Mouse (Mus musculus): ENCODE measurements around the gene Il17c. TPM values are rescaled to one million over a fixed set of nuclear protein-coding genes. Genes with fewer than 3 reads are reported as not detected.

The Il17c gene
- polyA plus RNA-seq, 1 experiment = not detected

DNA sequence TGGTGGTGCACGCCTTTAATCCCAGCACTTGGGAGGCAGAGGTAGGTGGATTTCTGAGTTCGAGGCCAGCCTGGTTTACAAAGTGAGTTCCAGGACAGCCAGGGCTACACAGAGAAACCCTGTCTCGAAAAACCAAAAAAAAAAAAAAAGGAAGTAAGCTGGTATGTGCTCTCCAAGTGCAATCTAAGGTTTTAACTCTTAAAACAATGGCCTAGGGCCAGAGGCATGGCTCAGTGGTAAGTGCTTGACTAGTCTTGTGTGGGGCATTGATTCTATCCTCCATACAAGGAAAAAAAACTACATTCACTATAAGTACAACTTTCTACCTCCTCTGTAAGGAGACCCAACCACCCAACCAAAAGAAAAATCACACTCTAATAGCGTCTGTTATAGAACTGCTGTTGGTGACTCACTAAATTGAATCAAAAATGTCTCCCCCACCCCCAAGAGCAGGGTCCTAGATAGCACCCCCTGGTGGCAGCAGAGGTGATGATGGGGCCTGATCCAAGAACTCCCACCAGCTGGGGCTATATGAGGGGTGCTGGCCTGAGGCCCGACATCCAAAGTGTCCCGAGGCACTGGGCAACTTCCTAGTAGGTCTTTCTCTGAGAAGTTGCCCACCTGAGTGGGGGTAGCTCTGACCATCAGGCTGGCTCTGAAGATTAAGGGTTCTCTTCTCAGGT is 37.5 kb downstream of the Il17c start:
- no peak for DNase-seq (ENCODE audit: low spot score)

DNA sequence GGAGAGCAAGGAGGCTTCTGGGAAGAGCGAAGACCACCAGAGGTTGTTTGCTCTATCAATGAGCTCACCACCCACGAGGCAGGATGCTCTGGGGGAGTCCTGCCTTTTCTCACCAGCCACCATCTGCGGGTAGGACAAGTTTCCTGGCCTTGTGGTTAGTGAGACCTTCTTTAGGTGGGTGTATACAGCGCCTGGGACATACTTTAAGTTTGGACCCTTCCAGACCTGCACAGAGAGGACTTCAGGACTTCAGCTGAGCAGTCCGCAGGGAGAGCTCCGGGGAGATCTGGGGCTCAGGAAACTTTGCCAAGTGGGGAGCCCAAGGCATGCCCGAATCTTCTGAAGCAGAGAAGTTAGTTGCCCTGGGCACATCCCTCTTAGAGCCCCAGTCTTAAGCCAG is 38.2 kb downstream of the Il17c start:
- no peak for DNase-seq (ENCODE audit: low spot score)

DNA sequence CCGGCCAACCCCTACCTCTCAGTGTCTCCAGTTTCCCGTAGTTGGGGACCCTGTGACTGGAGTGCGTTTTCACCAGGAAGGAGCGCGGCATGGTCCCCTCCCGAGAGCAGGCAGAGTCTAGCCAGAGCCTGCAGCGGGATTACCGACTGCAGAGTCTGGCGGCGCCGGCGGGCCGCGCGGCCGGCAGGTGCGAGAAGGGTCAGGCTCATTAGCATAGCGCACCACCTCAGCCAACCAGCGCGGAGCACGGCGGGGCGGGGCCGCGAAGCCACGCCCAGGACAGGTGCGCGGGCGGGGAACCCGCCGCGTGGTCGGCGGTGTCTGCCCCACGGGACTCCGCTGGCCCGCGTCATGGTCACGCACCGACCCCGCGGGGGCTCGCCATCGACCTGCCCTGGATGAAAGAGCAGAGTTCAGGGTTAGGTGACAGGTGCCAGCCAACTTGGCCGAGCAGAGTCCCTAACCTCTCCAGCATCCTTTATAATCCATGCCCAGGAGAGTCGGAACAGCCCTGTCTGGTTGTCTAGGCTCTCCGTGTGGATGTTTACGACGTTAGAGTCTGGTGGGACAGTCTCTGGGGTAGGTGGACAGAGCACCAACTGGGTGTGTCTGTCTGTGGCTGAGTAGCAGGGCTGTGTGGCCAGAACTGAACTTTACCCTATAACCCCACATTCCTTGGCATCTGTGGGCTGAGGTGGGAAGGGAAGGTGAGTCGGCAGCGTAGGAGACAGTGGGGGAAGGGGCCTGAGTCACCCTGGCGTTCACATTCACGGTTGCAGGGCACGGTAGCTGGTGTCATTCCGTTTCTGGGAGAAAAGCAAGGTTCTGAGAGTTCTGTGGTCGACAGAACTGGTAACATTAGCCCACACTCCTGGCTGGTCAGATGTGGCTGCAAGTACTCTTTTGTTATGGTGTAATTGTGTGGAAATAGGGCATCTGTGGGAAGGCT is 39.0 kb downstream of the Il17c start, which contains the start of gene Snai3:
Gene Snai3, minus strand, starts transcription at position 210 of the 949 bp plus-strand sequence.
- peak; percentile 67 for DNase-seq (ENCODE audit: low spot score)

DNA sequence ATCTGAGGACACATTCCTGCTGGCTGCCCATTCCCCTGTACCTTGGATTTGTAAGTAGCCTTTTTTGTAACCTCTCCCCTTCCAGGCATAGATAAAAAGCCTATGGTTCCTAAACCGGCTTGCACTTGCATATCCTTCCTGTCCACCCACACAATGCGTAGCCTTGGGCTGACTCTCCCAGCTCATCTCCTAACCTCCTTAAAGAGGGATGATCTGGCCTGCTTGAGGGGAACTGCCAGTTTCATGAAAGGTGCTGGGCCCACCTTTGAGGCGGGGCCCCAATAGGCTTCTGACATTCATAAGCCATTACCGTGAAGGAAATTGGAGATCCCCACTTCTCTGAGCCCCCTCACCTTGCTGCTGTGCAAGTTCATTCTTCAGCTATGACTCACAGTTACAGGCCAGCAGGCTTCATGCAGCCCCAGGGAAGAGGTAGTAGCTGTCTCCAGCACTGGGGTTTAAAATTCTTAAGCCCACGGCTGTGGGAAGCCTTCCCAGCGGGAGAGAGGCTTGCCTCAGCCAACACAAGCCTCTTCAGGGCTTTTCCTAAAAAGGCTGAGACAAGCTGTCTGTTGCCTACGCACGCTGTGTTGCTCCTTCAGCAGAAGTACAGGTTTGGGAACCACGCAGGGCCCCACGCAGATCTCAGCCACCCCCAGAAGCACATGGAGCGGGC is 39.8 kb downstream of the Il17c start:
- no peak for DNase-seq (ENCODE audit: low spot score)

DNA sequence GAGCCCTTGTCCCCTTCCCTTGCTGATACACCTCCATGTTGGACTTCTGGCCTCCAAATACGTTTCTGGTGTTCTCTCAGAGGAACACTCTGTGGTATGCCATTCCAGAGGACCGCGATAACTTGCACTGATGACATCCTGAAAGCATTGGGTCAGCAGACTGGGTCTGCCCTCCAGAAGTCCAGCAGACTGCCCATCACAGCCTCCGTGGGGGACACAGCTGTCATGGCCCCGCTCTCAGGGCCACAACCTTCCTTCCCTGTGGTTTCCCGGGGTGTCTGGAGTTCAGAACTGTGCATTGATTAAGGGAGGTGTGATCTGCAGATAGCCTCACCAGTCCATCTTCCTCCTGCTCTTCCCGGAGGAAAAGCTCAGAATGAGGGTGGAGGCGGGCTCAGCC is 40.7 kb downstream of the Il17c start:
- no peak for DNase-seq (ENCODE audit: low spot score)

DNA sequence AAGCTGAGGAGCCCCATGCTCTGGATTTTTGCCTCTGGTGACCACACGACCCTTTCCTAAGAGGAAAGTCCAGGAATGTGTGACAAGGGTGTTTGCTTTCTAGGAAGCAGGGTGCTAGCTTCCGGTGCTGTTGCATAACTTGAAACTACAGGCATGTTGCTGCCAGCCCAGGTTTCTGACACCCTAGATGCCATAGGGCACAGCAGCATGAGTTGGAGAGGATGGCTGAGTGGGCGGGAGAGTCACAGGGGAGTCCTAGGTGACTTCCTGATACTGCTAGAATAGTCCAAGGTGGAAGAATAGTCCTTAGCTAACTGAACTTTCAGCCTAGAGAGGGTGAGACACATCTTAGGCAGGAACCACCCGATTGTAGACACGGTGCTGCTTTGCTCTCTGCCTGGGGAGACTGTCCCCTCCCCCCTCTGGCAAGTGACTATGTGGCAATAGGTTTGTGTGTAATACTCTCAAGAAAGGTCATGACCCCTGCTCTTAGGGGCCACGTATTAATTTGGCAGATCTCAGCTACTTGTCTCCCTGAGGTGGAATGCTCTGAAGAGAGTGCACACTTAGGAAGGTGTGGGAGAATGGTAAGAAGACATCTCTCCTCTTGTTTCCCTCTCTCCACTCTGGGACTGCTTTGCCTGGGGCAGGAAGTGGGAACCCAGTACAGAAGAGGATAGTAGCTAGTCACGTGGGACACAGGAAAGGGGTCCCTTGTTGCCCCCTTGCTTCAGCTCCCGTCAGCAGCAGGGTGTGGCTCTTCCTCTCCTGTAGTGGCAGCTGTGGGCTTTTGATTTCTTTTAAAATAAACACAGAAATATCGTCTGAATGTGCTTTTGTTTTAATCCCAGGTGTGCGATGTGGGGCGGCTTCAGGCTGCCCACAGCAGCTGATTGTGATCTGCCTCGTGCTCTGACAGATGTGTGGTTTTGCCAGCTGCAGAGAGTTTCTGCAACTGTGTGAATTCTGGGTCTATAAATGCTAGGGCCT is 42.1 kb downstream of the Il17c start:
- no peak for DNase-seq (ENCODE audit: low spot score)

DNA sequence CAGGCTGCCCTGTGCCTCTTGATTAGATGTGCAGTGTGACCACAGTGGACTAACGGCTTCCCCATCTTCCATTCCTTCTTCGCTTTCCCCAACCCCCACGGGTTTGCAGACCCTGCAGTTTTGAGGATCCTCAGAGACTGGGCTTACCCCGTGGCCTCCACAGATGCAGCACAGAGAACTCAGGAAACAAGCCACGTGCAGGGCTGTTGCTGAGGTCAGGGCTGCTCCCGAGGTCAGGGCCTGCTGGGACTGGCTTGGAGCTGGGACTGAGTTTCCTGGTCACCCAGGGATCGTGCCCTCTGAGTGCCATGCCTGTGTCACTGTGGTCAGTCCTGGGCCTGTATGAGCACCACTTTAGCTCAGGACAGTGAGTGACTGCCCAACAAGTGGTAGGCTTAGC is 43.2 kb downstream of the Il17c start:
- no peak for DNase-seq (ENCODE audit: low spot score)

DNA sequence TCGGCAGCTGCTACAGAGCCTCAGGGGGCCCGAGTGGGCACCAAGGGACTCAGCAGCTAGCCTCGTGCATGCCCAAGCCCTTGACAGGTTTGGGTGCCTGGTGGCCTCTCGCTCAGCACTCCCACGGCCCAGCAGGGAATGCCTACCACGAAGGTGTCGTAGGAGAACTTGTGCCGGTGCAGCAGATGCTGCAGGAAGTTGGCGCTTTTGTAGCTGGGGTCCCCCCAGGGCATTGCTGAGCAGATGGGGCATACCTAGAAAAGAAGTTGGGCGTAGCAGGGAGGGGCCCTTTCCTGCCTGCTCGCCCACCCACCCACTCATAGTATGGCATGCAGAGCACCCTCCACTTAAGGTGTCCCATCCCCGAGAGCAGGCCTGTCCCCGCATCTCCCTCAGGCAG is 46.0 kb downstream of the Il17c start:
- no peak for DNase-seq (ENCODE audit: low spot score)

DNA sequence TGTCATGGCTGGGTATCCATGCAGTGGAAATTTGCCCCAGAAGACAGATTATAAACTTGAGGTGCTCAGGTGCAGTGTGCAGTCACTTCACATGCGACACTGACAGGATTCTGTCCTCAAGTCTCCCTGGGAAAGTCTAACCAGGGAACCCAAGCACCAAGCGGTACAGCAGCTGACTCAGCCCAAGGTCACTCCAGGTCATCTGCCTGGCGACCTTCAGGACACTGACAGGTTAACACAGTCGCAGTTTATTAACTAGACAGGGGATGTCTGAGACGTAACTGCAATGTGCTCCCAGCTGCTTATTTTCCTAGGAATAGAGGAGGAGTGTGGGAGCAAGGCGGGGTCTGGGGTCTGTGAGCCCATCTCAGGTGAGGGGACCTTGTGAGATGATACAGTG is 47.6 kb downstream of the Il17c start:
- no peak for DNase-seq (ENCODE audit: low spot score)

DNA sequence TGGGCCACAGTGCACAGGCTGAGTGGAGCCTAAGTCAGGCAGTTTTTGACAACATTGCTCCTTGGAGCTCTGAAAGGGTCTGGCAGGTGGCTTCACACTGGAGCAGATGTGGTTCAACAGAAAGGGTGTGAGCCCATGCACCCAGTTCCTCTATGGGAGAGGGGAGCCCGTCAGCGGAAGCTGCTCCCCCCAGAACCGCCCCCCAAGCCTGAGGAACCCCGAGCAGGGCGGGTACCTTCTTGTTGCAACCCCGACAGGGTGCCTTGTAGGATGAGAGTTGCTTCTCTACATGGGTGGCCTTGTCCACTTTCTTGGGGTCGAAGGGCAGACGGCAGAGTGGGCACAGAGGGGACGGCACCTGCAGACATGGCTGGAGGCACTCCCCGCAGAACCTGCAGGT is 48.1 kb downstream of the Il17c start:
- no peak for DNase-seq (ENCODE audit: low spot score)

DNA sequence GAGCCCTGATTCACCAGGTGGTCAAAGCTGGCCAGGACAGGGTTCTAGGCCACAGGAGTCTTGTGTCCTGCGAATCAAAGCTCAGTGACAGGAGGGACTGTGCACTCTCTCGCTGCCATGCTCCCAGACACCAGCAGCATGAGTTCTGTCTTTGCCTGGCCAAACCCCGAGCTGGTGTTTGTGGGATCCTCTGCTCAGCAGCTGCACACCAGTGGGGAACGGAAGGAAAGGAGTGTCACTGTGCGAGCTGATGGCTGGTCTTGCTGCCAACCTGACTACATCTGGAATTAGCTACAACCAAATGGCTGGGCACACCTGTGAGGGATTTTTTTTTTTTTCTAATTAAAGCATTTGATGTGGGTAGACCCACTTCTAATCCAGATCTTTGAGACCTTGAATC is 48.9 kb downstream of the Il17c start:
- DNase-seq (ENCODE audit: low spot score) = no peak

Other genes with a start within 250 kb of the Il17c start
- gene Zfpm1, start 139.9 kb upstream of the Il17c start, polyA plus RNA-seq (2012; rRNA removed) = 13.2 and 16.2 TPM in 2 replicates
- gene Trhr2, start 61.3 kb upstream of the Il17c start, polyA plus RNA-seq (2012; rRNA removed) = 0.19 and 0.23 TPM in 2 replicates
- 26.4 and 29.9 TPM in 2 replicates for gene Zc3h18, start 45.4 kb upstream of the Il17c start, polyA plus RNA-seq (2012; rRNA removed)
- gene Cyba, start 10.9 kb downstream of the Il17c start, polyA plus RNA-seq (2012; rRNA removed) = 115 and 130 TPM in 2 replicates
- gene Mvd, start 21.4 kb downstream of the Il17c start, polyA plus RNA-seq (2012; rRNA removed) = 18.0 and 26.0 TPM in 2 replicates
- 2.9 and 3.2 TPM in 2 replicates for gene Snai3, start 38.7 kb downstream of the Il17c start, polyA plus RNA-seq (2012; rRNA removed)
- 61.1 and 64.7 TPM in 2 replicates for gene Rnf166, start 54.0 kb downstream of the Il17c start, polyA plus RNA-seq (2012; rRNA removed)
- 27.6 and 33.1 TPM in 2 replicates for gene Ctu2, start 54.1 kb downstream of the Il17c start, polyA plus RNA-seq (2012; rRNA removed)
- gene Piezo1, start 129.3 kb downstream of the Il17c start, polyA plus RNA-seq (2012; rRNA removed) = 68.9 and 70.9 TPM in 2 replicates
- gene Cdt1, start 146.0 kb downstream of the Il17c start, polyA plus RNA-seq (2012; rRNA removed) = 6.6 and 9.9 TPM in 2 replicates
- 88.1 and 93.0 TPM in 2 replicates for gene Aprt, start 154.9 kb downstream of the Il17c start, polyA plus RNA-seq (2012; rRNA removed)
- gene Galns, start 189.4 kb downstream of the Il17c start, polyA plus RNA-seq (2012; rRNA removed) = 16.2 and 20.8 TPM in 2 replicates
- 108 and 113 TPM in 2 replicates for gene Trappc2l, start 189.6 kb downstream of the Il17c start, polyA plus RNA-seq (2012; rRNA removed)
- 0.06 TPM in 1 of 2 replicates, not detected in the other for gene Pabpn1l, start 200.7 kb downstream of the Il17c start, polyA plus RNA-seq (2012; rRNA removed)

Data from urinary bladder, adult 2 months (tissue).